Mouse (Mus musculus): ENCODE results near the gene Ctnnd2.

DNA sequence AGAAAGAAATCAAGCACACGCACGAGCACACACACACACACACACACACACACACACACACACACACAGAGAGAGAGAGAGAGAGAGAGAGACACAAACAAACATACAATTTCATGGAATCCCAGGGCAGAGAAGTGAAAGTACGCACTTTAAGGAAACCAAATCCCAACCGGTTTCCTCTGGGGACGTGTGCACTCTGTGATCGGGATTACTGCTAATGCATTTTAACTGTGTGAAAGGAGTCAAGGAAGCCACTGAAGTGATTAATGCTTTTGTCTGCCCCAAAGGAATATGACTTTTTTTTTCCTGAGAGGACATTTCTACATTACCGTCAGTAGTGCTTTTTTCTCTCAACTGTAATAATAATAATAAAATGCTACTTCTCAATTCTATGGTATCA, 443.1 kb downstream of the Ctnnd2 start:
- TF ChIP-seq CTCF (conservative IDR thresholded peaks at IDR 0.05; ENCODE audit: insufficient read depth, insufficient read length, low read depth, low read length) (no peak), POLR2A (IDR thresholded peaks at IDR 0.05; ENCODE audit: low read depth, low read length) (no peak)
